Mouse (Mus musculus) T-helper 2 cell (primary cell): ENCODE results near the gene Vmn1r181.
"Not testable (repeated sequence)": the region's sequence is repeated elsewhere in the genome, so short reads cannot be mapped to it uniquely, and the experiment has no call there.

ENCODE experiments used
- in situ Hi-C: fragments of 300-600 bp; cut with MboI, MseI; formaldehyde crosslinking; loops from one replicate; pipeline ENCODE4 v1.15.1; 2025; ENCODE audit warnings: high pct_unique_total_duplicates

Gene Vmn1r181

DNA sequence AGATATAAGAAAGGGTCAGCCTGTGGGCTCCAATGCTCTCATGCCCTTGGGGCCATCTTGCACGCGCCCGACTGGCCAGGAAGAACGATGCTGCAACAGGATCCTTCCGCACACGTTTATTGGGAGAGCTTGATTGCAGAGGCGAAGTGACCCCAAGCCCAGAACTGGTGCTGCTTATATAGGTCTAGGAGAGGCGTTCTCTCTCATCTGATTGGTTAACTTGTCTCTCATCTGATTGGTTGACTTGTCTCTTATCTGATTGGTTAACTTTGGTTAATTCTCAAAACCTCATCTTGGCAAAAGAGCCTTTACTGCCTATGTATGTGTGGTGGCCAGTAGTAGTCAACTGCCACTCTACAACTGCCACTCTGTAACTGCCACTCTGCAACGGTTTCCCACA lies at the start of gene Vmn1r181:
Gene Vmn1r181, plus strand, starts transcription at position 301 of the 400 bp plus-strand sequence.
- in situ Hi-C loops = not testable (repeated sequence)

DNA sequence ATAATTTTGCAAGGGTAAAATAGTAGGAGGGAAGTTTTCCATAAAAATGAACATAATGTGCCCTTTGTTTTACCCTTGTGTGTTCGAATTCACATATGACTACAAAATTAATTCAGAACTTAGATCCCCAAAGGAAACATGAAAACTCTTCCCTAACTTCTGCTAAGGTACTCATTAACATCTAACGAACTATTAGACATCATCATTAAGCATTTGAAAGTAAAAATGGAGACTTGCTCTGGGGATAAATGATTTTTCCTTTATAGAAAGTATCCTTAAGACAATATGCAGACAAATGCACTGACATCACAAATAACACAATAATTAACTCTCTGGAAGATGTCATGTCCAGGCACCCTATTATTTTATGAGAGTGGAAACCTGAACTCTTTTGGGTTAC lies 47.7 kb upstream of the Vmn1r181 start, which contains the start of gene Vmn1r179:
Gene Vmn1r179, plus strand, starts transcription at position 301 of the 400 bp plus-strand sequence.
- in situ Hi-C loops = no loop called here

DNA sequence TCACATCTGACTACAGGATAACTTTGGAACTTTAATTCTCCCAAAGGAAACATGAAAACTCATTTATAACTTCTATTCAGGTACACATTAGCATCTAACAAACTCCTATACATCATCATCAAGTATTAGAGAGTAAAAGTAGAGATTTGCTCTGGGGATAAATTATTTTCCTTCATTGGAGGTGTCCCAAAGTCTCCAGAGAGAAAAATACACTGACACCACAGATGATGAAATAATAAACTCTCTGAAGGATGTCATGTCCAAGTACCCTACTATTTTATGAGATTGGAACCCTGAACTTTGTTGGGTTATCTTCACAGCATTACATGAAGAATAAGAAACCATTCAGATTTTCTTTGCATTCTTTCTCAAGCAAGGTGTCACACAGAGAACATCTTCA lies 24.1 kb upstream of the Vmn1r181 start, which contains the start of gene Vmn1r180:
Gene Vmn1r180, plus strand, starts transcription at position 301 of the 400 bp plus-strand sequence.
- in situ Hi-C loops = no loop called here

DNA sequence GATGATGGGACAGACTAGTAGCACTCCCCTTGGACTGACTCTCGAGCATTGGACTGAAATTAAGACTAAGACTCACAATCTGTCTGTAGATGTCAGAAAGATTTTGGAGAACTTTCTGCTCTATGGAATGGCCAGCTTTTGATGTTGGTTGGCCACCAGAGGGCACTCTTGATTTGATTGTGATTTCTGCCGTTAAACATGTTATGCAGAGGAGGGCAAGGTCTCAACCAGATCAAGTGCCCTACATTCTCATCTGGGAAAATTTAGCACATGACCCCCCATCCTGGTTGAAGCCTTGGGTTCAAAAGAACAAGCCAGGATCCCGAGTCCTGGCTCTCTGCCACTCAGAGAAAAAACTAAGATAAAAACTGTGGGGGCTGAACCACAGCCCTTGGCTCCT lies 6.4 kb upstream of the Vmn1r181 start:
- in situ Hi-C loops = loop anchor here (5.0 to 10.0 kb wide), 3 partner anchors 257 to 389 kb away; no protein-coding TSS in a partner anchor

DNA sequence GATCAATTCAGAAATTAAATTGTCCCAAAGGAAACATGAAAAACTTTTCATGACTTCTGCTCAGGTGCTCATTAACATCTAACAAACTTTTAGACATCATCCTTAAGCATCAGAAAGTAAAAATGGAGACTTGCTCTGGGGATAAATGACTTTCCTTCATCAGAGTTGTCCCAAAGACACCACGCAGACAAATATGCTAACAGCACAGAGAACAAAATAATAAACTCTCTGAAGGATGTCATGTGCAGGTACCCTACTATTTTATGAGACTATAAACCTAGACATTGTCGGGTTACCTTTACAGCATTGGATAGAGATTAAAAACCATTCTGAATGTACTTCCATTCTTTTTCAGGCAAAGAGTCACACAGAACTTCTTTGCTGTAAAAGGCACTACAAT lies 27.0 kb downstream of the Vmn1r181 start, which contains the start of gene V1rd19:
Gene V1rd19, plus strand, starts transcription at position 301 of the 400 bp plus-strand sequence.
- in situ Hi-C loops = no loop called here
